41 mouse cellular contexts compared by ENCODE assay signal in the genomic region with DNA sequence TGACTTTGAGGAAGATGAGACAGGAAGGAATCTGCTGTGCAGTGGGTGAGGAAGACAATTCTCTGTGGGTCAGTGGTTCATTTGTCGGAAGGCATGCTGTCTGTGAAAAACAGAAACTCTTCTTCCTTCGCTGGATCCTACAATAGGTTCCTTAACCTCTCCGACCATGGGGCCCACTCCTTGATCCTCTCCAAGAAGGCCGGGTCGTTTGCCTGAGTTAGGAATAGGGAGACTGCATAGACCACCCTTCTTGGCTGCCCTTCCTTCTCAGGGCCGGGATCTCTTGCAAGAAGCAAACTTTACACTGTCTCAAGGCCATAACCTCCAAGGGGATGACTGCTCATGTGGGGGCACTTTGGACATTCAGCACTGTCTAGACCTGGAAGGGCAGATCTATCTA. TPM values are rescaled to one million over a fixed set of nuclear protein-coding genes. Genes with fewer than 3 reads are reported as not detected.
"Had no signal": no experiment of that assay in that cellular context is flagged by ENCODE, and none has a peak within 500 bp of the region (broad histone marks: within the 10 kb centered on the region; RNA-seq: fewer than 3 reads in every experiment).

No protein-coding gene starts in this region.

- H3K9ac ChIP-seq: heart, embryonic 12.5 days; heart, embryonic 13.5 days; heart, embryonic 15.5 days; hindbrain, embryonic 12.5 days; hindbrain, embryonic 13.5 days; hindbrain, embryonic 14.5 days; hindbrain, embryonic 15.5 days; intestine, embryonic 15.5 days; kidney, embryonic 15.5 days had no signal

- H3K27me3 ChIP-seq: heart, embryonic 12.5 days; heart, embryonic 13.5 days; heart, embryonic 15.5 days; hindbrain, embryonic 12.5 days; hindbrain, embryonic 13.5 days; hindbrain, embryonic 15.5 days; intestine, embryonic 15.5 days; kidney, embryonic 15.5 days had no signal

- H3K4me1 ChIP-seq: heart, embryonic 10.5 days; heart, embryonic 12.5 days; heart, embryonic 13.5 days; heart, embryonic 15.5 days; hindbrain, embryonic 10.5 days; hindbrain, embryonic 12.5 days; hindbrain, embryonic 13.5 days; hindbrain, embryonic 15.5 days; intestine, embryonic 15.5 days; kidney, embryonic 15.5 days had no signal

- H3K4me3 ChIP-seq: heart, embryonic 10.5 days; heart, embryonic 12.5 days; heart, embryonic 13.5 days; heart, embryonic 15.5 days; hindbrain, embryonic 10.5 days; hindbrain, embryonic 12.5 days; hindbrain, embryonic 13.5 days; hindbrain, embryonic 15.5 days; intestine, embryonic 15.5 days; kidney, embryonic 15.5 days; layer of hippocampus, adult 2 months had no signal

- H3K36me3 ChIP-seq: heart, embryonic 10.5 days; heart, embryonic 12.5 days; heart, embryonic 13.5 days; heart, embryonic 15.5 days; hindbrain, embryonic 10.5 days; hindbrain, embryonic 12.5 days; hindbrain, embryonic 13.5 days; hindbrain, embryonic 15.5 days; intestine, embryonic 15.5 days; kidney, embryonic 15.5 days had no signal

- ATAC-seq: hindbrain, embryonic 16.5 days; hindbrain, postnatal 0 days; inflammation-experienced regulatory T-cells, adult 6 months; intestine, embryonic 15.5 days; intestine, embryonic 16.5 days; intestine, postnatal 0 days had no signal

- H3K27ac ChIP-seq: heart, embryonic 10.5 days; heart, embryonic 13.5 days; heart, embryonic 15.5 days; hindbrain, embryonic 10.5 days; hindbrain, embryonic 12.5 days; hindbrain, embryonic 13.5 days; hindbrain, embryonic 14.5 days; hindbrain, embryonic 15.5 days; hindbrain, postnatal 0 days; intestine, embryonic 15.5 days; kidney, embryonic 15.5 days; kidney, postnatal 0 days; layer of hippocampus, adult 2 months had no signal

- H3K4me2 ChIP-seq: heart, embryonic 12.5 days; heart, embryonic 13.5 days; heart, embryonic 15.5 days; hindbrain, embryonic 12.5 days; hindbrain, embryonic 13.5 days; hindbrain, embryonic 14.5 days; hindbrain, embryonic 15.5 days; intestine, embryonic 15.5 days; kidney, embryonic 15.5 days had no signal

- H3K9me3 ChIP-seq: heart, embryonic 10.5 days; heart, embryonic 12.5 days; heart, embryonic 13.5 days; heart, embryonic 15.5 days; hindbrain, embryonic 10.5 days; hindbrain, embryonic 12.5 days; hindbrain, embryonic 13.5 days; hindbrain, embryonic 15.5 days; intestine, embryonic 15.5 days; kidney, embryonic 15.5 days had no signal

- DNase-seq: heart, postnatal 10 days; heart, postnatal 14 days; heart, postnatal 36 days; heart, postnatal 4 days; kidney, adult 11 months; kidney, adult 18-20 months; kidney, adult 2 months; kidney, adult 8-10 months; kidney, adult 9 months; kidney, postnatal 10 days; kidney, postnatal 14 days; kidney, postnatal 25 days; kidney, postnatal 36 days; kidney, postnatal 4 days; layer of hippocampus, adult 9-11 months; layer of hippocampus, postnatal 36 days had no signal

RNA-seq across cellular contexts. Expression of gene Cyct, which starts 41.0 kb away (rescaled TPM):
- polyA plus RNA-seq: heart, embryonic 12.5 days; heart, embryonic 14.5 days; heart, postnatal 0 days; hindbrain, embryonic 10.5 days; hindbrain, embryonic 11.5 days; hindbrain, embryonic 12.5 days; hindbrain, embryonic 13.5 days; hindbrain, embryonic 15.5 days; hindbrain, embryonic 16.5 days; inflammation-experienced regulatory T-cells, adult 6 months; intestine, embryonic 14.5 days; intestine, embryonic 15.5 days; intestine, embryonic 16.5 days; intestine, postnatal 0 days; kidney, adult 2 months; kidney, embryonic 14.5 days; kidney, embryonic 15.5 days; kidney, embryonic 16.5 days; large intestine, adult 2 months had no signal
